Mouse (Mus musculus): ENCODE measurements at regions not wholly inside any gene's neighbourhood (a gene's known extent, or its start where the extent isn't known, plus 50 kb on each side); places are given as distances from the start of the nearest gene placed in this dataset.
A peak's percentile ranks its signal among the peaks of the same experiment; 100 is the strongest.

- DNase-seq = no peak
Measured at GRCm38 (mm10) chr9:84673327-84673726, 639.2 kb upstream of the Gm11114 start.

GRCm38 (mm10) chr9:84678416-84678815, 634.2 kb upstream of the Gm11114 start:
- peak in 1 of 2 experiments; percentile 4 for DNase-seq

- DNase-seq = no peak
Measured at GRCm38 (mm10) chr9:84718615-84719191, 593.9 kb upstream of the Gm11114 start.

- DNase-seq = peak in 1 of 2 experiments; percentile 3
Measured at GRCm38 (mm10) chr9:84719396-84719795, 593.2 kb upstream of the Gm11114 start.

- no peak for DNase-seq
Measured at GRCm38 (mm10) chr9:84720454-84720853, 592.1 kb upstream of the Gm11114 start.

GRCm38 (mm10) chr9:84739266-84739665, 573.3 kb upstream of the Gm11114 start:
- no peak for DNase-seq

- DNase-seq = peak in 1 of 2 experiments; percentile 8
Measured at GRCm38 (mm10) chr9:84740336-84740735, 572.2 kb upstream of the Gm11114 start.

GRCm38 (mm10) chr9:84754332-84754731, 558.2 kb upstream of the Gm11114 start:
- DNase-seq = no peak

GRCm38 (mm10) chr9:84754828-84755227, 557.7 kb upstream of the Gm11114 start:
- no peak for DNase-seq

- DNase-seq = peak in 1 of 2 experiments; percentile 5
Measured at GRCm38 (mm10) chr9:84774348-84774747, 538.2 kb upstream of the Gm11114 start.

- DNase-seq = no peak
Measured at GRCm38 (mm10) chr9:84775190-84775589, 537.4 kb upstream of the Gm11114 start.

- DNase-seq = no peak
Measured at GRCm38 (mm10) chr9:84779125-84779524, 533.4 kb upstream of the Gm11114 start.

- peak in 1 of 2 experiments; percentile 27 for DNase-seq
Measured at GRCm38 (mm10) chr9:84825768-84826167, 486.8 kb upstream of the Gm11114 start.

GRCm38 (mm10) chr9:84828934-84829333, 483.6 kb upstream of the Gm11114 start:
- DNase-seq = no peak

GRCm38 (mm10) chr9:84830639-84831038, 481.9 kb upstream of the Gm11114 start:
- no peak for DNase-seq

GRCm38 (mm10) chr9:84837498-84837897, 475.1 kb upstream of the Gm11114 start:
- DNase-seq = no peak

GRCm38 (mm10) chr9:84844021-84844420, 468.6 kb upstream of the Gm11114 start:
- no peak for DNase-seq

- no peak for DNase-seq
Measured at GRCm38 (mm10) chr9:84861600-84861999, 451.0 kb upstream of the Gm11114 start.

- DNase-seq = no peak
Measured at GRCm38 (mm10) chr9:84863431-84863830, 449.1 kb upstream of the Gm11114 start.

- DNase-seq = no peak
Measured at GRCm38 (mm10) chr9:84894148-84894547, 418.4 kb upstream of the Gm11114 start.

- DNase-seq = no peak
Measured at GRCm38 (mm10) chr9:84896073-84896472, 416.5 kb upstream of the Gm11114 start.

- DNase-seq = peak in 1 of 2 experiments; percentile 12
Measured at GRCm38 (mm10) chr9:84900643-84901042, 411.9 kb upstream of the Gm11114 start.

GRCm38 (mm10) chr9:84906244-84906643, 406.3 kb upstream of the Gm11114 start:
- DNase-seq = no peak

- DNase-seq = no peak
Measured at GRCm38 (mm10) chr9:84913321-84913720, 399.3 kb upstream of the Gm11114 start.

GRCm38 (mm10) chr9:84922306-84922705, 390.3 kb upstream of the Gm11114 start:
- no peak for DNase-seq

Measured in kidney, postnatal 25 days (tissue).